Mouse (Mus musculus) WW6 (cell line): ENCODE results near the gene Pecr.
"Not testable (repeated sequence)": the region's sequence is repeated elsewhere in the genome, so short reads cannot be mapped to it uniquely, and the experiment has no call there.

Source experiments
- DNase-seq: peaks from one replicate; pipeline ENCODE4 v3.0.0-alpha.2; 2013; ENCODE audit warnings: low read depth, low spot score

Pecr gene

DNA sequence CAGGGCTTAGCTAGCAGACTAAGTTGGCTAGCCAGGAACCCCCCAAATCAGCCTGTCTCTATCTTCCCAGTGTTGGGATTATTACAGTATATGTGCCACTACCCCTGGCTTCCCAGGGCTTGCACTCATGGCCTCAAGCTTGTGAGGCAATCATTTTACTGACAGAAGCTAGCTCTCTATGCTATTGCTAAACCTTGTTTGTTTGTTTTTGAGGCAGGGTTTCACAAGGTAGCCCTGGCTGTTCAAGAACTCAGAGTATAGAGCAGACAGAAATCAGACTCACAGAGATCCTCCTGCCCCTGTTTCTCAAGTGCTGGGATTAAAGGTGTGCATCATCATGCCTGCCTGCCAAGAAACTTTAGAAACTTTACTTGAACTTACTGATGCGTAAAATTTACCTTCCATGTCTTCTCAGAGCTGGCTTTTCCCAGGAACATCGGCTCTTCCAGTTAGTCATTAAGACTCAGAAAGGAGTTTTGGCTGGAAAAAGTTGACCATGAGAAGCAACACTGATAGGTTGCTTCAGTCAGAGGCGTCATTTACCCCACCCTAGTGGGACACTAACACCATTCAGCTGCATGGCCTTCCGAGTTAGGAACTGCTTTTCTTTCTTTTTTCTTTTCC lies 4.5 kb upstream of the Pecr start:
- DNase-seq = no peak

DNA sequence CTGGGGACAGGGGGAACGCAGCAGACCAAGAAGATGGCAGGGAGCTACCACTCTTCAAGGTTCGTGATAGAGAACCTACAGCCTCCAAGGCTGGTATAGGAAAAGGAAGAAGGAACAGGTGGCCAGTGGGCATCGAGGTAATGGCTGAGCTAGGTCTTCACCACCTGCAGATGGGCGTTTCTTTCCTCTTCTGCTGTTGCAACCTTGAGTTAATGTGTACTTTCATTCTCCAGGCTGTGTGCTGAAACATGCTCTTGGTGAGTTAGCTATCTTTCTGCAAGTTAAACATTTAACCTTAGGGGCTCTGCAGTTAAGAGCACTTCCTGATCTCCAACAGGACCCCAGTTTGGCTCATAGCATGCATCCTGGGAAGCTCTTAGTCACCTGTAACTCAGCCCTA lies 3.8 kb upstream of the Pecr start:
- DNase-seq = no peak

DNA sequence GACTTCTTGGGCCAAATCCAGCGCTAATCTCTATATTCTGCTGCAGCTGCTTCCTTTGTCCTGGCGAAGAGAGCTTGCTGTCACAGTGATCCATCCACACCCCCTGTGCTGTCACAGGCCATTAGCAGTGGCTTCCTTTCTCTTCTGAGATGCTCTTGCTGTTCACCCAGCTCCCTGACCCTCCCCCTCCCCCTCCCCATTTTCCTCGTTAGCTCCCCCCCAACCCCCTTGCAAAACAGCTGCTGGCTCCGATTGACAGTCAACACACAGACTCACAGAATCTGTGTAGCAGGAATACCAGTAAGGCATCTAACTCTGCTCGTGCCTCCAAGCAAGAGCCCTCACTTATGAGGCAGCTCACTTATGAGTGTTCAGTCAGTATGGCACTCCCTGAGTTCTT lies 2.8 kb upstream of the Pecr start:
- DNase-seq = no peak

DNA sequence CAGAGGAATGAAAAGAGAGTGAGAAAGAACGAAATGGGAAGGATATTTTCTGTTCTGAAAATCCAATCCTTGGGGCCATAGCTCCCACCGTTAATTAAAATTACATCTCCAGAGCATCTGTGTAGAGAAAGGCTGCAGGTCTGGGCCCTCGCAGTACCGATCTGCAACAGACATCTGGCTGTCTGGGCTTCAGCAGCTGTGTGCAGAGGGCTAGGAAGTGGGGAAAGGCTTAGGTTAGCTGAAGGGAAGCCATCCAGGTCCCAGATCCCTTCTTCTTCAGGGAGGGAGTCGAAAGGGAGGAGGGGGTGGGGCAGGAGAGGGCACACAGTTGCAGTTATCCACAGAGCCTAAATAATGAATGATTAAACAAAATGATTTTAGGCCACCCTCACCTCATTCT lies 425 bp upstream of the Pecr start:
- DNase-seq = no peak

DNA sequence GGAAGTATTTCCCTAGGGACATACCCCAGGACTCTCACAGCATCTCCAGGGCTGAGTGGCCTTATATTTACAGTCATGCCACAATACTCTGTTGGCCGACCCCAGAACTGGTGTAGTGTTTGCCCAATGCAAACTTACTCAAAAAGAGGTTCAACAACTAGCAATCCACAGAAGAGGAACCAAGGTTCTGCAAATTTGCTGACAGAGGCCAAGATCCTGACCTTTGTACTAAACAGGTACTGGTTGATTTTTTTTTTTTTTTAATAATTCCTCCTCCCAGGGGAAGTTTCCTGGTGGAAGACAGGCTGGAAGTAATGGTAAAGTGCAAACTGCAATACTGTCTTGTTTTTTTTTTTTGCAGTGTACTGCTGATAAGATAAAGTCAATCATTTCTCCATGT lies 1.5 kb downstream of the Pecr start:
- DNase-seq = no peak

DNA sequence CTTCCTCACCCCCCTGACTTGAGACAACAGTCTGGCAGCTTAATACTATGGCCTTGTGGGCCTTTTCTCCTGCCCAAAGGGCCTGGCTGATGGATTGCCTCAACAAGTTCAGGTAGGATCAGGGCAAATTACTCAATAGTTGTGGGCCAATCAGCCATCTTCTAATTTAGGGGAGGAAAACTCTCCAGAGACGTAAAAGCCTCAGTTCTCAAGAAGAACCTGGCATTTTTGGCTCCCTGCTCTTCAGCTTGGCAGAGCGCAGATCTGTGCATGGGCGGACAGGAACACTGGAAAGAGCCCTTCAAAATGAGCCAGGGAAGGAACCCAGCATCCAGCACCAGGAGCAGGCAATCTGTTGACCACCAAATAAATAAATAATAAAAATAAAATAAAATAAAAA lies 6.0 kb downstream of the Pecr start:
- no peak for DNase-seq

DNA sequence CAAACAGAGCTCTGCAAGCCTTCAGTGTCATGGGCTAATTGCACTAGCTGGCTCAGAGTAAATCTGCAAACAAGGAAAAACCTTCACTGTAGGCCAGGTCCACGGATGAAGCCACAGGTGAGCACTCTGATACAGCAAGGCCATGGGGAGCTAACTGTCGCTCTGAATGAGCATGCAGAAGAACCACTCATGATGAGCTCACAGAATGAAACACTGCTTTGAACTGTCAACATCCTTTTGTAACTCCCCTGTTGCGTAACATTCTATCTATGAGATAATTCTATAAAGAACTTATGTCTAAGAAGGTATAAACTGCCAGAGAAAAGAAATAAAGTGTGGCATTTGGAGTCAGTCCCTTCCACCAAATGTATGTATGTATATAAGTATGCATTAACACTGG lies 21.0 kb downstream of the Pecr start:
- DNase-seq = no peak

DNA sequence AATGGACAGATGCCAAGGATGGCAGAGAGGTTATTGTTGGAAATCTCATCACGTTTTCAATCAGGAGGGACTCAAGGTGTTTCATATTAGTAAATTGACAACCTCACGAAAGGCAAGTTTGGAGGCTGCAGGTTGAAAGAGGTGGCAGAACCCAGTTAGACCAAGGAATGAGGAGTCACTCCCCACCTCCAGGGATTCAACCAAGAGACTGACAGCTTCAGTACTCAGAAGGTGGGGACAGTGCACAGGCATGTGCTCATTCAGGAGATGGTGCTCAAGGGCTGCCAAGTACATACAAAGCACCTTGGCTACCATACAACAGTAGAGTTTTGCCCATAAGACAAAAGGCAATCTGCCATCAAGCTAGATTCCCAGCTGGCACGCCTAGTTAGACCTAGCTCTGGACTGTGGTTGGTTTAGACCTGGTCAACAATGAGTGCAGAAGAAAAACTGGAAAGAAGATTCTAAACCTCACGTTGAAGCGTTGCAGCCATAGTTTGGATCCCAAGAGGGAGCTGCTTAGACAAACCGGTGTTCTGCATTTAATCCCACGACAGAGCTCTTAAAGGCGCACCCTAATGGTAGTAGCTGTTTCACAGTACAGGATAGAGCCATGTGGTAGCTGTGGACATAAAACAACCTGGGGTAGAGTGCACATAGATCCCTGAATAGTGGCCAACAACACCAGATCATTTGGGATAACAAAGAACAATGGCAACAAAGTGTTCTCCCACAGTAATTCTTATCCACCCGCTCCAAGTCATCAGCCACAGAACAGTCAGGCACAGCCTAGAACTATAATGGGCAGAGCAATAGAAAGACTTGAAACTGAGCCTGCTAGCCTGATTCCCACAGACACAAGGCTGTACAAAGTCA lies 27.5 kb downstream of the Pecr start:
- DNase-seq = no peak

DNA sequence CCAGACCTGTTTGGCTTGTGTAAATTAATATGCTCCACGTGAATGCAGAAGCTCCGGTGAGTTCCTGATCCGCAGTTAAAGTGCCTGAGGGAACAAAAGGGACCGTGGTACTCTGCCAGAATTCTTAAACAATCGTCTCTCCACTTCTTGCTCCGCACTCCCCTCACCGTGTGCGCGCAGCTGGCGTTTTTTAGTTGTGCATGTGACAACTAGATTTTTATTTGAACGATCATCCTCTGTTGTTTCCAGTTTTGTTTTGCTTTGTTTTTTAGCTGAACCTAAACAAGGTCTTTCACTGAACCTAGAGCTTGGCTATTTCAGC lies 28.3 kb downstream of the Pecr start:
- DNase-seq = no peak

DNA sequence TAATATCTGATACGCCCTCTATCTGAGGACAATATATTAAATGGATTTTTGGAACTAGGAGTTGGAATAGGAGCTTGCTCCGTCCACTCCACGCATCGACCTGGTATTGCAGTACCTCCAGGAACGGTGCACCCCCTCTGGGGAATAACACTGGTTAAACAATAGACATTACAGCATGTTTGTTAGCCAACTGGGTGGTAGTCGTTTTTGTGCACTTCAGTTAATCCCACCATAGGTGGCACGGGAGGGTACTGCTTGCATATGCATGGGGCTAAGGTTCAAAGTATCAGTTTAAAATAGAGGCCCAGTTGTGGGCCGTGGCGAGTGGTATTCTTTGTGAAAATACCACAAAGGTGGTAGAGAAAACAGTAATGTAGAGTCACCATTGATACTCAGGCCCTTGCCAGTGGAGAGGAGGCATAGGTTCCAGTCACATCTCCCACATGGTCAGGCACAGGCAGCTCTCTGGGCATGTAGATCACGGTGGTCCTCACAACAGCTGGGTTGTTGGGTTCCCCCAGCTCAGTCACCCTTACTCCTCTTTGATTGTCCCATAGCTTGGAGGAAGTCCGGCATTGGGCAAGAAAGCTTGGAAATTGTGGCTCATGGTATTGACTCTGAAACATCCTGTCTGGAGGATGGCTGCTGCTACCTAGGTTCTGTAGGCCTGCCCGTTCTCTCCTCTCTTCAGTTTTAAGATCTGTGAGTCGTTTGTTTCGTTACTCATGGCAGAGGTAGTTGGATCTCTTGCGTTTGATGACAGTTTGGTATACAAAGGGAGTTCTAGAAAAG lies 28.9 kb downstream of the Pecr start:
- peak; percentile 73 for DNase-seq

DNA sequence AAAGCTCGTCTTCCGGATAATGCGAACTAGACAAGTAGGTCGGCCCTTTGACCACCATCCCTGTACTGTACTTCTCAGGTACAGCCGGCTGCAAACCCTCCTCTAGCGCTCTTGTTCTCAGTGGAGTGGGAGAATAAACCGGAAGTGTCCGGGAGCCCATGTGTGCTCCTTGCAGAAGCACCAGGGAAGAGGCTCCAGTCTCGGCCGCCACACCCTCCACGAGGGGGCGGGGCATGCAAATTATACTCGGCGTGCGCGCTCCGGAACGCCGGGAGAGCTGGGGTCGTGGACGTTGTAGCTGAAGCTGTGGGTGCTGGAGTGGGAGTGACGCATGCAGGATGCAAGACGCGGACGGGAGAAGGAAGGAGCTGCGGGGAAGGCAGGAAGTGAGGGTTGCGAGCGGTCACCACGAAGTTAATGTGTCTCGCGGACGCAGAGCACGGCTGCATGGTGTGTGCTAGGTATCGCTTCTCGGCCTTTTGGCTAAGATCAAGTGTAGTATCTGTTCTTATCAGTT lies 29.5 kb downstream of the Pecr start:
- DNase-seq = peak; percentile 87

DNA sequence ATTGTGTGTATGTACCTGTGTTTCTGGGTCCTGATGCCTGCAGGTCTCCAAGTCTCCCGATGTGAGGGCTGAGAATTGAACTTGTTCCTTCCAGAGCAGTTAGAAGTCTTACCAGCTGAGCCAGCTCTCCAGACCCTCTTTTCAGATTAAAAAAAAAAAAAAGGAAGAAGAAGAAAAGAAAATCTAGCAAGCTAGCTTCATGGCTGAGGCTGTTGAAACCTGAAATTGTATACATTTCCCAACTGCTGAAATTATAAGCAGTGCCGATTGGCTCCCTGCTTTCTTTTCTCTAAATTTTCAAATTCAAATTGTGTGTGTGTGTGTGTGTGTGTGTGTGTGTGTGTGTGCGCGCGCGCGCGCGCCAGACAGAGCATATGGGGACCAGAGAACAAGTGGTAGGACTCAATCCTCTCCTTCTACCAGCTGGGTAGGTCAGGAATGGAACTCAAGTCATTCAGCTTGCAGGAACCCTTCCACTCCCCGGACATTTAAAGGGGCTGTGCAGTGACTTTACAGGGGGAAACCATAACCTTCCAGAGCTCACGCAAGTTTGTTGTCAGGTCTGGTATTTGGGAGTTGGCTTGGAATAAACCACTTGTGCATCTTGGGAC lies 30.1 kb downstream of the Pecr start:
- DNase-seq = no peak

DNA sequence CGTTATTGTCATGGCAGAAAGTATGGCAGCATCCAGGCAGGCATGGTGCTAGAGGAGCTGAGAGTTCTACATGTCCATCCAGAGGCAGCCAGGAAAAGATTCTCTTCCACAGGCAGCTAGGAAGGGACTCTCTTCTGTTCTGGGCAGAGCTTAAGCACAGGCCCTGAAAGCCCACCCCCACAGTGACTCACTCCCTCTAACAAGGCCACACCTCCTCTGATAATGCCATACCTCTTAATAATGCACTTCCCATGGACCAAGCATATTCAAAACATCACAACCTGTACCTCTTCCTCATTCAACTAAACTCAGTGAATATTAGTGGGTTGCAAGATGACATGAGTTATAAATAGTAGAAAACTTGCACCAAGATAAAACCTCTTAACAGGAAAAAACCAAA lies 32.3 kb downstream of the Pecr start:
- no peak for DNase-seq

DNA sequence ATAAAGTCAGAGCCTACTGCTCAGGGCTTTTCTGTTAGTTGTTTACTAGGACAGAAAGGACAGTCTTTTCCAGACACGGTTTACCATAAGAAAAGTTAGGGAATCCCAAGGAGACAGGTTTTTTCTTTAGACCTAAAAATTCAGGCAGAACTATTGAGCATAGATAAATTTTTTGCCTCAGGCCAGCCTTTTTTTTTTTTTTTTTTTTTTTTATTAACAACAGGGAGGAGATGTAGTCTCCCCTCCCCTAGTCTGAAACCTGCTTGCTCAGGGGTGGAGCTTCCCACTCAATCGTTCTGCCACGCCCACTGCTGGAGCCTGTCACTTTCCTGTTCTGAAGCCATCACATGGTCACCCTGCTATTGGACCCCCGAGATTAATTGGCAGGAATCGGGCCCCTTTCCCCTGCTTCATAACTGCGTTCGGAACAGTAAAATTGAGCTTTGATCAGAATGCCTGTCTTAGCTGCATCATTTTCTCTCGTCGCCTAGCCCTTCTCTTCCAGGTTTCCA lies 35.8 kb downstream of the Pecr start:
- DNase-seq = not testable (repeated sequence)

DNA sequence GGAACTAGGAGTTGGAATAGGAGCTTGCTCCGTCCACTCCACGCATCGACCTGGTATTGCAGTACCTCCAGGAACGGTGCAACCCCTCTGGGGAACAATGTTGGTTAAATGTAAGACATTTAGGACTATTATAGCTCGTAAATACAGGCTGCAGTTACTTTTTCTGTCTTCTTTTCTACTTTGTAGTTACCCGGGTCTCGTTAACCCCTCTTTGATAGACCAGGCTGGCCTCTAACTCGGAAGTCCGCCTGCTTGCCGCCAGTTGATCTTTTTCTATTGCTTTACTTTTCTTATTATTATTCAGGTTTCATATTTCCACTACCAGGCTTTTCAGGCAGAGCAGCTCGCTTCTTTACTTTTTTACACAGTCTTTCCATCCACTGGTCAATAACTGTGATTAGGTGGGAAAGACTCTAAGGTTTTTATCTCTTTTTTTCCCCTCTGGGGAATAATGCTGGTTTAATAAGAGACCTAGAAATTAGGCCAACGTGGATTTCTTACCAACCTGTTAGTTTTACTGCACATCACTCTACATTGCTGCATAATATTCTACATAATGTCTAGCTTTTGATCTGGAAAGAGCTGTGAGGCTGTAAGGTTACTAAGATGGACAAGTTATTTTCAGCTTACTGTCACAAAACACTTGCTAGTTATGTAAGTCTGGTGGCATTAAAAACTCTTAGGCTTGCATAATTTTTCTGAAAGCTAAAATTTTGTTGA lies 39.6 kb downstream of the Pecr start:
- no peak for DNase-seq

DNA sequence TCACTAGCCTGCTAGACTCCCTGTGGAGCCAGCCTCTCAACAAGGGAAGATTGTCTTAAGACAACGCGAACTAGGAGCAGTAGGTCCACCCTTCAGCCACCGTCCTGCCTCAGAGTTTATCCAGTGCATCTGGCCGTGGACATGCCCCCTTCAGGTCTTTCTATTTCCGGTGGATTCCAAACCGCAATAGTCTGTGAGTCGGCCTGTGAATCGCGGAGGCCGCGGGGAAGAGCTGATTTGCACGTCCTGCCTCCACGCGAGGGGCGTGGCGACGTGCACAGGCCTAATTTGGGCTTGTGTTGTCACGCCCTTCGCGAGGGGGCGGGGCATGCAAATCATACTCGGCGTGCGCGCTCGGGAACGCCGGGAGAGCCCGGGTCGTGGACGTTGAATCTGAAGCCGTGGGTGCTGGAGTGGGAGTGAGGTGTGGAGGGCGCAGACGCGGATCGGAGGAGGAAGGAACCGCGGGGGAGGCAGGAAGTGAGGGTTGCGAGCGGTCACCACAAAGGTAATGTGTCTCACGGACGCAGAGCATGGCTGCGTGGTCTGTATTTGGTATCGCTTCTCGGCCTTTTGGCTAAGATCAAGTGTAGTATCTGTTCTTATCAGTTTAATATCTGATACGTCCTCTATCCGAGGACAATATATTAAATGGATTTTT lies 40.3 kb downstream of the Pecr start:
- DNase-seq = peak; percentile 98

DNA sequence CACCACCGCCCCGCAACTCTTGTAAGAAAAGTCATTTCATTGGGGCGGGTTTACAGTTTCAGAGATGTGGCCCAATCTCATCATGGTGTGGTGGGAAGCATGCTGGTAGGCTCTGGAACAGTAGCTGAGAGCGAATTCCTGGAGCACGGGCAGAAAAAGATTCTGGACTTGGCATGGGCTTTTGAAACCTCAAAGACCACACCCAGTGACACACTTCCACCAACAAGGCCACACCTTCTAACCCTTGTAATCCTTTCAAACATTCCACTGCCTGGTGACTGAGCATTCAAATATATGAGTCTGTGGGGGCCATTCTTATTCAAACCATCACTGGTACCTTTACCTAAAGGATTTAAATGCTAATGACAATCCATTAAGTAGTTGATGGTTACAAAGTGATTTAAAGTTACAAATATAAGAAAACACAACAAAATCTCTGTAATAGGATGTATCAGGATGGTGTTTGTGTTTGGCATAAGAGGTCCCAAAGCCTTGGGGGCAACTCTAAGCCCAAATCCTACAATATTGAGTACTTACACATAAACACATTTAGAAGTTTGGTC lies 41.5 kb downstream of the Pecr start:
- no peak for DNase-seq

DNA sequence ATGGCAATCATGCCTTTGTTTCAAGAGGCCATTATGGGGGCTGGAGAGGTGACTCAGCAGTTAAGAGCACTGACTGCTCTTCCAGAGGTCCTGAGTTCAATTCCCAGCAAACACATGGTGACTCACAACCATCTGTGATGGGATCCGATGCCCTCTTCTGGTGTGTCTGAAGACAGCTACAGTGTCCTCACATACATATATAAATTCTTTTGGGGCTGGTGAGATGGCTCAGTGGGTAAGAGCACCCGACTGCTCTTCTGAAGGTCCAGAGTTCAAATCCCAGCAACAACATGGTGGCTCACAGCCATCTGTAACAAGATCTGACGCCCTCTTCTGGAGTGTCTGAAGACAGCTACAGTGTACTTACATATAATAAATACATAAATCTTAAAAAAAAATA lies 45.0 kb downstream of the Pecr start:
- DNase-seq = not testable (repeated sequence)

DNA sequence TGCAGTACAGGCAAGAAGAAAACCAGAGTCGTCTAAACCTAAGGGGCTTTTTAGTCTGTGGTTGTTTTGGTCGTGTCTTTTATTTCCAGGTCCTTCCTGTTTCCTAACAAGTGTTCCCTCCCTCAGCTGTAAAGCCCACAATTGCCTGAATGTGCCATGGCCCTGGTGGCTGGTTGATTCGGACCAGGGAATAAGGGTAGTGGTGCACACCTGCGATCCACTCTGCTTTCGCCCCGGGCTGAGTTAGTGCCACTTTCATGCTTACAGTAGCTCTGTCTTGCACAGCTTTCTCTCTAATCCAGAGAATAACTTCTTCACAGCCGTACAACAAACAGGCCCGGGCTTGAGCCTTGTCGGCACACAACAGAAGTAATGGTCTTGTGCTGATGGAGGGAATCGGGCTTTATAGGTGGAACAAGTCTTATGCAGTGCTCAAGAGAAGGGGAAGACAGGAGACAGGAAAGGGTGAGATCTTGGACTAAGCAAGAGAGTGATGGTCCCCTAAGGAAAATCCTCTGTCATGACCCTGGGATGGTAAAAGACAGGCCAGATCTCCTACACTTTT lies 46.0 kb downstream of the Pecr start:
- no peak for DNase-seq
